Mouse (Mus musculus) gastrocnemius, postnatal 4 days (tissue): Measurements from ENCODE around the gene Efna2. TPM values are rescaled to one million over a fixed set of nuclear protein-coding genes. Genes with fewer than 3 reads are reported as not detected.
A peak's percentile ranks its signal among the peaks of the same experiment; 100 is the strongest.
"Not testable (repeated sequence)": the region's sequence is repeated elsewhere in the genome, so short reads cannot be mapped to it uniquely, and the experiment has no call there.

ENCODE experiments used
- DNase-seq, 2 experiments: peaks; one replicate each; pipeline ENCODE4 v3.0.0; 2021 to 2022; ENCODE audit warnings: low spot score in 2 of 2, mixed read lengths in 2 of 2
- total RNA-seq, 2 experiments: library from RNA; stranded (reverse); gene quantifications; 2 replicates each; pipeline ENCODE4 v1.2.3; 2021

The Efna2 gene
- total RNA-seq, 2 experiments from 2014 or later, result 3.5 to 3.7 TPM

DNA sequence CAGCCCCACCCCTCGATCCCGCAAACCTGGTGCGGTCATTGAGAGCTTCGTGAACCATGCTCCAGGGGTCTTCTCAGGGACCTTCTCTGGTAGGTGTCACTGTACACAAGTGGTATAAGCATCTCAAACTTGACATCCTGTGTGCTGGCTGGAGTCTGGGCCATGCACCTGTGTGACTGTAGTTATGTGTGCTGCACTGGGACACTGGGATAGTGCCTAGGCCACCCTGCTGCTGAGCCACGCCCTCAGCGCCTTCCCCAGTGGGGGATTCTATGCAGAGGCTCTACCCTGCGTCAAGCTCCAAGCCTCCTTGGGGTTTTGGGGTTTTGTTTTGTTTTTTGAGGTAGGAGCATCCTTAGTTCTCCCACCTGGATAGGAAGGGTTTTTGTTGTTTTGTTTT lies 24.9 kb upstream of the Efna2 start:
- no peak for DNase-seq

DNA sequence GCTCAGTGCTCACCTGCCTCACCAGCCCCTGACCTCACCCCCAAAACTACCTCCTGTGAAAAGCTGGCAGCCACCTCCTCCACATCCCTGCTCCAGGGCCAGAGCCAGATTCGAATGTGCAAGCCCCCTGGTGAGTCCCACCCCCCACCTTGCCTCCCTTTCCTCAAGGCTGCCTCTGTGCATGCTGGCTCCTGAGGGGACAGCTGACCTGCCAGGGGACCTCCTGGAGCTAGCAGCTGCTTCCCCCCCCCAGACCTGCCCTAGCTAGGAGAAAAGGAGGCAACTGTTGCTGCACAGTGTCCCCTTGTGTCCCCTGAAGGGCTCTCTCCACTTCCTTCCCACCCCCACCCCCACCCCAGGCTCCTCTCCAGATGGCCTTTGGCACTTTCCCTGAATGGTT lies 24.0 kb upstream of the Efna2 start:
- DNase-seq, result no peak

DNA sequence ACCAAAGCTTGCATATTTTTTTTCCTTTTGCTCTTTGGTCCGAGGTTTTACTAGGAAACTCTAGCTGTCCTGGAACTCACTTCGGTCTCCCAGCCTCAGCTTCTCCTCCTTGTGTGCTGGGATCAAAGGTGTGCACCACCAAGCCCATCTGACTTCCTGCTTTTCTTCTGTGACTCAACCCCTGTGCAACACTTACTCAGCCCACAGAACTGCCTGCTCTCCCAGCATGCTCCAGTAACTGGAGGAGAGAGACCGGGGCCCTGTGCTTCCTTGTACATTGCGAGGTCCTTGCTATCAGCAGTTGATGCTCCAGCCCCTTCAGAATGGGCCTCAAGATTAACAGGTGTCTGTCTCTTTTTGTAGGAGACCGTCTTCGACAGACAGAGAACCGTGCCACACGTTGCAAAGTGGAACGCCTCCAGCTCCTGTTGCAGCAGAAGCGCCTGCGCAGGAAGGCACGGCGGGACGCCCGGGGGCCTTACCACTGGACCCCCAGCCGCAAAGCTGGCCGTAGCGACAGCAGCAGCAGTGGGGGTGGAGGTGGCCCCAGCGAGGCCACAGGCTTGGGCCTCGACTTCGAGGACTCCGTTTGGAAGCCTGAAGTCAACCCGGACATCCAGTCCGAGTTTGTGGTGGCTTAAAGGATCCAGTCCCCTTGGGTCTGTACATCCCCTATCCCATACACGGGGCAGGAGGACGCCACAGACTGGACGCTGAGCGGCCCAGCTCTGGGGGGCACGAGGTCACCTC lies 23.1 kb upstream of the Efna2 start:
- DNase-seq, result no peak

DNA sequence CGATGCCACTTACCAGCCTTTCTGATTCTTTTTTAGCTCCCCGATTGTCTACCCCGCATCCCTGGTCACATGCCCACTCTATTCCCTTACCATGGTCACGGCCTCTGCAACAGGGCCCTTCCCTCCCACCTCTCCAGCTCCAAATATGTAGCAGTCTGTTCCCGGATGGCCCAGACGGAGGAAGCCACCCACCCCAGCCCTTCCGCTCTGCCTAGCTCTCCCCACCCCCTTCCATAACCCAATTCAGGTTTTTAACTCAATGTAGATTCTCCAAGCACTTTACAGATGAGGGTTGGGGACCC lies 22.6 kb upstream of the Efna2 start:
- DNase-seq, result no peak

DNA sequence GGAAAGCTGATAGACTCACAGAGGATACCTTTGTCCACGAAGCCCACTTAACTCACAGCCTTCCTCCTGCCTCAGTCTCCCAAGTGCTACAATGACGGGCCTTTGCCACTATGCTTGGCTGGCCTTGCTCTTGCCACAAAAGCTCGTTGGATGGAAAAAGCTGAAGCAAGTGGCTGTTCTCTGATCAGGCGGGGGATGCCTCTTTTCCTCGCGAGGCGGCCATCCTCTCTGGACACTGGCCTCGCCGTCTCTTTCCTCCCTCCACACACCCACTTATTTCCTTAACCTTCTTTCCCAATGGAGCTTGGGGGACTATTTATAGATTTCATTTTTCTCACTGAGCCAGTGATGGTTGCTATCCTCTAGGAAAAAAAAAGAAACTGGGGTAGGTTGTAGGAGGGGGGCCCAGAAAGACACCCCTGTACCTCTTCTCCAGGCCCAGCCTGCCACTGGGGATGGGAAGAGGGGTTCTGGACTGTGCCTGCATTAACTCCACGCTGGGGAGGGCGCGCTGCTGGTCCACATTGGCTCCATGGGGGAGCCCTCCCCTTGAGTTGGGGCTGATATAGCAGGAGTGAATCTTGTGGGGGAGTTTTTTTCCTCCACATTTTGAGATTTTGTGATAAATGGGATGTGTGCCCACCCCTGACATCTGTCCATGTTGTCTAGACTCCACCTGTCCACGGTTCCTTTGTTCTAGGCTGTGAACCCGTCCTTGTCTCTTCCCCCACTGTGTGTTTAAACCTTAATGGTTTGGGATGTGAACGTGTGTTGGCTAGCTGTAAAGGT lies 21.9 kb upstream of the Efna2 start:
- no peak for DNase-seq

DNA sequence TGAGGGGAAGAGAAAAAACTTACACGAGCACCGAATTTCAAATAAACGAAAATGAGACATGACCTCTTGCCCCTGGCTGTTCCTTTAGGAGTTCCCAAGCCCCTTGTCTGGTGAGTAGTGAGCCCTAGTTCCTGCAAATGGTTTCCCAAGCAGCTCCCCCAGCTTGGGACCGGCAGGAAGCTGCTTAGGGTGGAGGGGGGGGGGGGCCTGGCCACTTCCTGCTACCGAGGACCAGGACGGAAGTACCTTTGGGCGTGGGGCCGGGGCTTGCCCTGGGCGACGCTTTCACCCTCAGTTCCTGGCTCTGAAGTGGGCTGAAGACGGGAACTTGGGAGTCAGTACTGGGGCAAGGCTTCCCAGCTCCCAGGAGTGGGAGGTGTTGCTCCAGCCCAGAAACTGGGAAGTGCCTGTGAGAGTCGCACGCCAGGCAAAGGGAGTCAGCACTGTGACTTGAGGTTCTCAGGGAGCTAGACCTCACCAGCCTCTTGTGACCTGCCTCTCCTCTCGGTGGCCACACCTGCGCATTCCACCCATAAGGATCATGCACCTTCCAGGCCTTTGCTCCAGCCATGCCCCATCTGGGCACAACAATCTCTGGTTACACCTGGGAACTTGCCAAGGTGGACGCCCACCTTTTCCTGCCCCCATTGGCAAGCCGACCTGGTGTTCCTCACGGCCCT lies 20.8 kb upstream of the Efna2 start:
- no peak for DNase-seq

DNA sequence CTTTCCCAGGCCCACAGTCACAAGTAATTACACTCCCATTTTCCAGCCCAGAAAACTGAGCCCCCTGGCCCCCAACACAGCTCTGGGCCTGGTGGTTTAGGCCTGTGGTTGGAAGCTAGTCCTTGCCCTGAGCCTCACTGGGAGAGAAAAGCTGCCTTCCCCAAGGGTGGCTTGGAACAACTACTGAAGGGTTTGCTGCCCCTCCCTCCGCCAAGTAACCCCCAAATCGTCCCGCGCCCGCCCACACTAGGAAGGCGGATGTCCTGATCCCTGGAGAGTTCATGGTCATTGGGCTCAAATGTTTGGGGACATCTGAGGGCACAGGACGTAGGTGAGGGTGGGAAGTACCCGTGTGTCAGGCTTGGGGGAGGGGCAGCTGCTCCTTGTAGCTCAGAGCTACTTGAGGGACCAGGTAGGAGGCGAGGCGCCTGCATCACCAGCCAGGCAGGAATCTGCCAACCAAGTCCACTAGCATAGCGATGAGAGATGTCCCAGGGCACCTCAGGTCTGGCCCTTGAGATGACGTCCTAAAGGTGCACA lies 20.2 kb upstream of the Efna2 start:
- DNase-seq, result no peak

DNA sequence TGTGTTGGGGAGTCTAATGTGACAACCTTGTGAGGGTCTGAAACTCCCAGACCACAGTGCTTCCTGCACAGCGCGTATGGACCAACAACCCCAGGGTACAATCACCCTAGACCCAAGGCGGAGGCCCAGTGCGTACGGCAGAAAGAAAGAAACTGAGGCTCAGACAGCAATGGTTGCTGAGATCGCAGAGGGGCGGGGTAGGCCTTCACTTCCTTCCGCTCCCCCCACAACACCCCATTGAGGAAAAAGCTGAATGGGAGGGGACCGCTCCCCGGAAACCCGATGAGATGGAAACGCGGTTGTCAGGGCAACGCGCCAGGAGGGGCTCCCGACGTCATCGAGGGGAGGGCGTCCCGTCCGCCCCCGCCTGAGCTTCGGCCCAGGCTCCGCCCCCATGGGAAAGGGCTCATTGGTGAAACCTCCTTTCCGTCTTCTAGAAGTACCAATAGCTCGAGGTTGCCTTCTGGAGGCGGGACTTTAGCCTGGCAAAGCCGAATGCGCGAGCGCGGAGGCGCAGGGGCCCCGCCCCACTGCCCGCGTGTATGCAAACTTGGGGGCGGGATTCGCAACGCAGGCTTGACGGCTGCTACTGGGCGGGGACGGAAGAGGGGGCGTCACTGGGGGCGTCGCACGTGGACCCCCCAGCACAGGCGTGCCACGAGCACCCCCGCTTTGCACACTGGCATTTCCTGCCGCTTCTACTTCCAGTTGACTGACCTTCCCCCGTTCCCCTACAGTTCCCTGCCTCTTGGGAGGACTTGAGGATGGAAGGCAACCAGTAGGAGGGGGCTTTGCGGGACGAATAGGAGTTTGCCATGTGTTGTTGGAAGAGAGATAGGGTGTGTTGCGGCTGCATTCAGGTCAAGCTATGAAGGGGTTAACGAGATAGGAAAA lies 19.5 kb upstream of the Efna2 start:
- peak; percentile 97 to 98 for DNase-seq

DNA sequence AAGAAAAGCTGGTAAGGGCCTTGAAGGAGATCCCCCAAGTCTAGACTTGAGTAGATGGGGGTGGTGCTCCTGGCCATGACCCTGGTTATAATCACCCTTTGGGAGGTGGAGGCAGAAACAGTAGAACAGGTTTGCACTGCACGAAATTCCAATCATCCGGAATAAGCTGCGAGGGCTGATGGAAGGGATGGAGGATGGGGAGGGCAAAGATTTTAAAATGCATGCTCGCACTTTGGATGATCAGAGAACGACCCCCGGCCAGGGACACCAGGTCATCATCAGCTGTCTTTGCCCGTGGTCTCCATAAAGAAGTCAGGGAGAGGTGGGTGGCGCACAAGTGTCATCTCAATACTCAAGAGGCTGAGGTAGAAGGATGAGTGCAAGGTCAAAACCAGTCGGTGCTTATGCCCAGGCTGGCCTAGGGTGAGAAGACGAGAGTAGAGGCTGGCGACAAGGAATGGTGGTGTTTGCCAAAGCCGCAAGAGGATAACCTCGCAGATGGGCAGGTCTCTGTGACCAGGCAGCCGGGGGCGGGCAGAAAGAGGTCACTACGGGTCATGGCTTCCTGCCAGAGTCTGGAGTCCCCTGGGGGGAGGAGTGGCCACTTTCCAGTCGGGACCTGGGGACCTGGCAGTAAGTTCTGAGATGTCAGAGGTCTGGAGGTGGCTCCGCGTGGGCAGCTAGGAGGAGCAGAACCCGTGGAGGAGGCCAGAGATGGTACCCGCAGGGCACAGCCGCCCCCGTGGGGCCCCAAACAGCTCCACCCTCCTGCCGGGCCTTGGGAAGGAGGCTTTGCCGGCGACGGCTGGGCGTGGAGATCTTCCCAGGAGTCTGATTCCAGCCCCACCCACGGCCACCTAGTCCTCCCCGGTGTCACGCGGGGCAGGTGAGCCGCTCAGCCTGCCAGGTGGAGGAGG lies 18.6 kb upstream of the Efna2 start:
- peak in 1 of 2 experiments; percentile 81 for DNase-seq

DNA sequence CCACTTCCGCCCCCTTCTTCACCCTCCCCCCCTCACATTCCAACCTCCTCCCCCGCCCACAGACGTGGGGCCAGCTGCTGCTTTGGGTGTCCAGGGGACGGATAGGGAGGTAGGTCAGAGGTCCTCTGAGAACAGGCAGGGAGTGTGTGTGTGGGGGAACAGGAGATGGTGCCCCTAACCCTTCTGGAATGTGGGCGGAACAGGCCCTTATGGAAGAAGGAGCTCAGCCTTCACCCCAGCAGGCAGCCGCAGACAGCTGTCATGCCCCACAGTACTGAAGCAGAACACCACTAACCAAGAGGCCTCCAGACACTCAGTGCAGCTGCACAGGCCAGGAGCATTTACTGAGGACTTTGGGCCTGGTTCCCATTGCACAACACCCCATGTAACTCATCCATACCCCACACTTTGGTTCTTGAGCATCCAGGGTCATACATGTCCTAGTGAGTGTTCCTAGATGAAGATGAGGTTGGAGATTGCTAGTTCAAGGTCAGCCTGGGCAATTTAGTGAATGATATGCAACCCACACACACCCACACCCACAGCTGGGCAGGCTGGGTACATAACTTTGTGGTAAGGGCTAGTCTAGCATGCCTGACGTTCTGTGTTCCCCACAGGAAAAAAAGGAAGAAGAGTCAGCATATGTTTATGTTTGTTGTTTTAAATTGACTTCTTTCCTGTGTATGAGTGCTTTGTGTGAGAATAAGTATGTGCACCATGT lies 17.6 kb upstream of the Efna2 start:
- DNase-seq, result no peak

DNA sequence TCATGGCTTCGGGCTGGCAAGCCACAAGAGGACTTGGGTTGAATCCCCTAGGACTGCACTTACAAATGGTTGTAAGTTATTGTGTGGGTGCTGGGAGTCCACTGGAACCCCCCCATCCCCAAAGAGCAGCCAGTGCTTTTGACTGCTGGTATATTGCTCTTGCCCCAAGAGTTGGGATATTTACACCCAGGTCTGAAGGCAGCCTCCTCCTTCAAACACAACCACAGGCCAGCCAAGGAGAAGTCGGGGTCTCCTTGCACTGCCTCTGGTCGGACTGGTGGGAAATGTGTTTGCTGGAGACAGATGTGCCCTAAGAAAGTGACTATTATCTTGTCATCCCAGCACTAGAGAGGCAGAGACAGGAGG lies 17.1 kb upstream of the Efna2 start:
- DNase-seq, result no peak

DNA sequence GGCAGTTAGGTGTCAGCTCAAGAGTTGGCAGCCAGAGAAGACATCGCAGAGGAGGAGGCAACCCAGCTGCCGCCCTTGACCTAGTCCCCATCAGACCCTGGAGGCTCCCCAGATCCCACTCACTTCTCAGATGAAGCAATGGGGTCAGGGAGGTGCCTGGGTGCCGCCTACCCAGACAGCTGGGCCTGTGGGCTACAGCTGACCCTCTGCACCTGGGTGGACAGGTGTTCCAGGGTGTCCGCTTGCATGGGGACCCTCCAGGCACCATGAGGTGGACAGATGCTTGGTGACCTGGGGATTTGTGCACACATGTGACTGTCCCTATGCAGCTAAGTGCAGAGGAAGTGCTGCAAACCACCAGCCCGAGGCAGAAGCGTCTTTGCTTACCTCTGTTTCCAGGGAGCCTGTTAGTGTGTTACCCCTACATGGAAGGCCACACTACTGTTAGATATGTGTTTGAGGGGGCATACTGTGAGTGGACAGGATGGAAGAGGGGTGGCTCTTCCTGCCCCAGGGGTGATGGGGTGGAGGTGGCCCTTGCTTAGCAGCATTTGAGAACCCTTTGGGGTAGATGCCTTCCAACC lies 16.5 kb upstream of the Efna2 start:
- DNase-seq, result no peak

DNA sequence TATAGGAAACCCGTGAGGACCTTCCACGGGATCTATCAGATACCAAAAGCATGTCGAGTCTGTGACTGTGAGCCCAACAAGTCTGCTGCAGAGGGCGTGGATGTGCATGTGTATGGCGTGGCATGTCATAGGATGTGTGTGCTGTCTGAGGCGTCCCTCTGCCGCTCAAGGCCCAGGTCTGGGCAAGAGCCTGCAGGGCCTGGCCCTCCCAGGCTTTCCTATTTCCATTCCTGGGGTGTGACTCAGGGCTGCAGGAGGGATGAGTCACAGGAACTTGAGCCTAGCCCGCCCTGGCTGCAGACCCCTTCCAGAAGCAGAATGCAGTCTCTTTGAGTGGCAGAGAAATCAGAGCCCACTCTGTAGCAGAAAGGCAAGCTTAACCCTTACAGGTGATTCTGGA lies 15.6 kb upstream of the Efna2 start:
- no peak for DNase-seq

DNA sequence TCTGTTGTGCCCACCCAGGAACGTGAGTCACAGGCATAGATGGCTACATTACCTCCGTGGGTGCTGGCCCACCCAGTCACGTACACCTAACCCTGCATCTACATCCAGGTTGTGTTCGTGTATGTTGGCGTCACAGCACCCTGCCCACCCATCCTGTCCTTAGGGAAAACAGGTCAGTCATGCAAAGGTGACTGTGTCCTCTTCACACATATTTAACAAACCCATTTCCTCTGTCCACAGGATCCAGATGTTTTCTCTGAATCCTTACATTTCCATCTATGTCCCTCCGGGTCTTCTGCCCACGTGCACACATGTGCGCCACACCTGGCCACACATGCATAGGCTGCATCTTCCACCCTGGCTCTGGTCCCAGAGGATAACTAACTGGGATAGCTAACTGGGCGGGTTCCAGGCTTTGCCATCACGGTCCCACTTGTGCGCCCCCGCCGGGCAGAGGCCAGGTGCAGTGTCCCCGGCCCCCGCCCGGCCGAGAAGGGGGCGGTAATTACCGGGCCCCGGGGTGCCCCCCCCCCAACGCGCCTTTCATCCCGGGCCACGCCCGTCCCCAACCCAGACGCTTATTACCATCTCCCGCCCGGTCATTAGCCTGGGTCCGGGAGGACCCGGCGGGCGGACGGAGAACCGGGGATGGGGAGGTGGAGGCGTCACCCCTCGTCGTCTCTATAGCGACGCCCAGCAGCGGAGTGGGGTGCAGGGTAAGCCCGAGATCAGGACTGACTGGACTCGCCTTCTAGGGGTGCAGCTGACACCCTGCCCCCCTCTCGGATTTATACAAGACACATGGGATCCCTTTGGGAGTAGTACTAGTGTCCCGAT lies 14.9 kb upstream of the Efna2 start:
- DNase-seq, result no peak

DNA sequence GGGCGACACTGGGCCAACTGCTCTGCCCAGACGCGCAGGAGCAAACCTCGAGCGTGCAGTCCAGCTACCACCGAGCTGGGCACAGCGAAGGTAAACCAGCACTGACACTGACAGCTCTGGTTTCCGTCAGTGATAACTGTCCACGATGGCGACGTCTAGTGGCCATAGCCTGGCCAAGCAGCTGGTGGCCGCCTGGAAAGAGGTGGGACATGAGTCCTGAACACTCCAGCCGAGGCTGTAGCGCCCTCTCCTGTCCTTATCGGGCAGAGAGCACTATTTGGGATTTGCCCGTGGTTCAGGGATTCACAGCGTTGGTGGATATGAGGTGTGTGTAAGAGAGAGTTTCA lies 14.3 kb upstream of the Efna2 start:
- DNase-seq, result peak; percentile 90 to 94

DNA sequence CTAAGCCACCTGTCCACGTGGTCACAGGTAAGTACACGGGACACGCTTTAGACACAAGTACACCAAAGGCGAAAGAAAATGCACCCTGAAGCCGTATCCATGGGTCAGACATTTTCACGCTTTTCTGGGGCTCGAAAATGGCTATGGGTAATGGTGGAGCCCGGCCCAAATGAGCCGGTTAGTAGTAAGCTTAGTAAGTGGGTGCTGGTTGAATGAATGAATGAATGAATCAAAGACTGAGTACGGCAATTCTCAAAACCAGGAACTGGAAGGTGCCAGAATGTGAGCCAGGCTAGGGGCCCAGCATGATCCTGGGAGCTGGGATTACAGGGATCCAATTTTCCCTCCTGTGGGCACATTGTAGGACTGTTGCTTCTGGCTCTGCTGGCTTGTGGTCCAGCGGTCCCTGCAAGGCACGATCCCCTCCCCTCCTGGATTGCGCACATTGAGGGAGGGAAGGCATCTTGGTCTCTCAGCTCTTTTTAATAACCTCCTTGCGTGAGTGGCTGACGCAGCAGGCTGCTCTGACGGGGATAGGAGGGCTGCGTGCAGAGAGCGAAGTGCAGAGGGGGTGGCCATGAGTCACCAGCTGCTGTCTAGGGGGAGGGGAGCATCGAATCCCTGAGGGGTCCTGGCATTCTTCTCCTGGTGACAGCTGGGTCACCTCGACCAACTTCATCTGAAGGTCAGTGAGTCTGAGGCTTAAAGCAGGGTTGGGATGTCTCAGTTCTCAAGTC lies 13.7 kb upstream of the Efna2 start, which contains the start of gene Cirbp:
Cirbp (plus strand) TSS at position 594 of the 737 bp plus-strand sequence.
- DNase-seq, result no peak

DNA sequence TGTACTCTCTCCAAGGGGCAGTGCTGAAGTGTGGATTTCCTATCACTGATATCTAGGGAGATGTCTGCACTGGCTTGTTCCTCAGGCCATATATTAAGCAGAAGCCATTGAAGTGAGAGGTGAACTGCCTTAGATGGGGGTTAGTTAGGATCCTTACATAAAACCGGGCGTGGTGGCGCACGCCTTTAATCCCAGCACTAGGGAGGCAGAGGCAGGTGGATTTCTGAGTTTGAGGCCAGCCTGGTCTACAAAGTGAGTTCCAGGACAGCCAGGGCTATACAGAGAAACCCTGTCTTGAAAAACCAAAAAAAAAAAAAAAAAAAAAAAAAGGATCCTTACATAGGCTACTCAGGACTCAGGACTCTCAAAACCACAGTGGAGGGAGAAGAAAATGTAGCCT lies 13.1 kb upstream of the Efna2 start:
- not testable (repeated sequence) for DNase-seq
